Mouse (Mus musculus): ENCODE results near the gene Vmn1r188.
"Not testable (repeated sequence)": the region's sequence is repeated elsewhere in the genome, so short reads cannot be mapped to it uniquely, and the experiment has no call there.

Gene Vmn1r188

DNA sequence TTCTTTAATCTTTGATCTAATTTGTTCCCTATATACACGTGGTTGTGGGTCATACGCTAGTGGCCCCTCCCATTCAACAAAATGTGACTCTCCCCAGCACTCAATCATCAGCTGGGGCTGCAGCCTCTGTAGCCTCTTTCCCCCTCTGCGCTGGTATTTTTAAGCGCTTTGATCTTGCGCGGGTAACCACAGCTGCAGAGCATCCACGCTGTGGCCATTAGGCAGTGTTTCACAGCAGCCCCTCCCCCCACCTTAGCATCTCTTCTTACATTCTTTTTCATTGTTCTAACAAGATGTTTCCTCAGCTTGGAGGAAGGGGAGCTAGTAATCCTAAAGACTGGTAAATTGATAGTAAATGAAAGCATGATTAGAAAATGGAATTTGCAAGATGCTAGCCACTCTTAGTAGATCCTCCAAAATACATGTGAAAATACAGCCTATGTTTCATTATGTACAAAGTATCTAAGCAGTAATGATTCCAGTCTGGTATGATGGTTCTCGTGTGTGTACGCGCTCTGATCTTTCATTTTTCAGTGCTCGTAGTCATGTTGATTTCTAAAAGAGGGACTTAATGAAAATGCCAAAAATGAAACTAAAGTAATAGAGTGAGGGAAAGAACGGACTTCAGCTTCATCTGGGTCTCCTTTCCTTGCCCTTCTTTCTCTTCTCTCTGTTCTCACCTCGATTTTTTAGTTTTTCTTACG lies 34.4 kb upstream of the Vmn1r188 start:
- peak; percentile 75 for DNase-seq (ENCODE audit: low read depth)

DNA sequence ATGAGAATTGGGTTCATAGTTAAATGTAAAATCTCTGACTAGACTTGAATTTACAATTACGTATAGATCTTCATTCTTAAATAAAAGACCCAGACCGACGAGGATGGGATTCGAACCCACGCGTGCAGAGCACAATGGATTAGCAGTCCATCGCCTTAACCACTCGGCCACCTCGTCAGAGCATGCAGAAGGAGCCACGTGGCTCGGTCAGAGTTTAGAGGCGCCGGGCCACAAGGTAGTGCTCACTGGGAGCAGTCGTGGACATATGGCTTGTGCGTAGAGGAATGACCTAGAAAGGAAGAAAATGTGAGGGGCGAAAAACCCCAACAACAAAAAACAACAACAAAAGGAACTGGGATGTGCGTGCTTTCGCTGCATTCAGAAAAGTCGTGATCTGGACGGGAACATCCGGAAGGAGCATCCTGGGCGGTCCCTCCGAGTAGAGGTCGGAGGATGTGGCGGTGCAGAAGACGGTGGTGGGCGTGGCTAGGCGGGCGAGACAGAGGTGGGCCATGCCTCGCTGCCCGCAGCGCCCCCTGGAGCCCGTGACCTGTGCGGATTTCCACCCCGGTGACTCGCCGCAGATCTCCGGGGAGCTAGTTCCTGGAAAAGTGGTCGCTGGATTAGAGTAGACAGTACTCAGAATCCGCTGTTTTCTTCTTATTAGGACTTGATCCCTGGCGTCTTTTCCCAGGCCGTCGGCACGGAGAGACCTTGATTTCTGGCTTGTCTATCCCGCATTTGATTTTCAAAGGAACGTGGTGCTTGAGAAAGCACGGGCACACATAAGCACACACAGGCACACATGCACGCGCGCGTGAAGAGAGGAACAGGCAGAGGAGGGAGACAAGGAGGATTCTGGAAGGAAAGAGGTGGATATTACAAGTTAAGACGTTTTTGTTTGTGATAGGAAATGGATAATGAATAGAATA lies 33.4 kb upstream of the Vmn1r188 start:
- peak; percentile 90 for DNase-seq (ENCODE audit: low read depth)

DNA sequence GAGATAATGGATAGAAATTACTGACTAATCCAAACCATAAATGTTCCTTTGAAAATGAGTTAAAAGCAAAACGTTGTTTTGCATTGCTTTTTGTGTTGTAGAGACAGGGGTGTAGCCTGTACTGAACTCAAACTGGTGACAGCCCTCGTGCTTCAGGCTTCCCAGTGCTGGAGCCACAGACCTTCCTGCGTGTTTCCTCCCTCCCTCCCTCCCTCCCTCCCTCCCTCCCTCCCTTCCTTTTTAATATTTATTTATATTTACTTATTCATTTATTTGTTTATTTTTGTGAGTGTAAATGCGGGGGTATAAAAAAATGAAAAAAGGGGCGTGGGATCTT lies 32.7 kb upstream of the Vmn1r188 start:
- no peak for DNase-seq (ENCODE audit: low read depth)

DNA sequence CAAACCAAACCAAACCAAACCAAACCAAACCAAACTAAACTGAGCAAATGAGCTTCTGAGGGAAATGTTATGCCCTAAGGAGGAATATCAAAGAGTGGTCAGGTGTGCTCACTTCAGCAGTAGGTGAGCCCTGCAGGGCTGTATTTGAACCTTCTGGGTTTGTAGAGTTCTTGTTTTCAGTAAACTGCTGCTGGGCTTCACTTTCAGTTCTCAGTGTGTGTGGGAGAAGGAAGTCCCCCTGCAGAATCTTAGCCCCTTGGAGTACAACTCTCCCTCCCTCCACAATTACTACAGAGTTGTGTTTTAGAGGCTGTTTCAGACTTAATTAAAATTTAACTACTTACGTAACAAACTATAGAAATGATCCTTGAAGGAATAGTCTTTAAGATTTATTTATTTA lies 30.5 kb upstream of the Vmn1r188 start:
- DNase-seq (ENCODE audit: low read depth), result no peak

DNA sequence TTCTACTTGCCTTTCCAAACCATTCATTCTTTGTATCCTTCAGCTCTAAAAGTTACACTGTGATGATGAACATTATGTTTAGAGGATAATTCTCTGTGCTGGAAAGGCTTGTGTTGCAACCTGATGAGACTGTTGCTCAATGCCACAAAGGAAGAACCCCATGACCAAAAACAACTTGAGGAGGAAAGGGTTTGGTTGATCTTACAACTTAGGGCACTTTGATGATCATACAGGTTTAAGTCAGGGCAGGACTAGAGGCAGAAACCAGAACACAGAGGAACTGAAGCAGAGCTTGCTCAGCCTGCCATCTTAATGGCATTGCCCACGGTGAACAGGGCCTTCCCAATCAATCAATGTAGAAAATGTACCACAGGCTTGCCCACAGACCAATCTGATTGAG lies 22.8 kb upstream of the Vmn1r188 start:
- DNase-seq (ENCODE audit: low read depth), result no peak

DNA sequence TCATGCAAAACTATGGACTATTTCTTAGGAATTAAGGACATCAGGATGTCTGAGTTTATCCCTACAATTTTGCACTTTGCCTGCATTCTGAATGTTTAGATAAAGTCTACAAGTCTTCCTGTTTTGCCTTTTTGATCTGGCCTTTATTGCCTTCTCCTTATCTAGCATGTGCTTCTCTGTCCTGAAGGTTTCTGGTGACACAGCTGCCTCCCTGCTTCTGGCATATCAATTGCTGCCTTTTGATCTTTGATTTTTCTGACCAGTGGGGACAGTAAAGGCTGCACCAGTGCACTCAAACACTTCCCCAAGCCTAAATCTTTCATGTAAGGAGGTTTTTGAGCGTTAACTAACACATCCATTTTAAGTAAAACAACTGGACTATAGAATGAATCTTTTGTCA lies 20.8 kb upstream of the Vmn1r188 start:
- no peak for DNase-seq (ENCODE audit: low read depth)

DNA sequence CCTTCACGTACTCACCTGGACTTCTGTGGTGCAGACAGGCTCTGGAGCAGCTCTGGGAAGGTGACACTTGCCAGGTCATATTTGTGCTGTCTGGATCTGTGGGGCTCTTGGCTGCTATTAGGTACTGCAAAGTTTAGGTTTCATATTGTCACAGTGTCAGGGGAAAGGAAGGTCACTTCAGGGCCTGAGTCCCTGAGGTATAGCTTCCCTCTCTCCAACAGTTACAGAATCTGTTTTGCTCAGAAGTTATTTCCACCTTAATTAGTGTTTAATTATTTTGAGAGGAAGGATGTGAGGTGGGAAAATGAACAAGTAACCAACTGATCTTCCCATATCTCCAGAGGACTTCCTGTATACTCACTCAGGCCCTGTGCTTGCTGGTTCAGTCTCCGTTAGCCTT lies 21.5 kb downstream of the Vmn1r188 start, which contains the start of gene Vmn1r189:
Gene Vmn1r189 (minus strand): TSS at position 101 of the 400 bp plus-strand sequence.
- DNase-seq (ENCODE audit: low read depth), result not testable (repeated sequence)

DNA sequence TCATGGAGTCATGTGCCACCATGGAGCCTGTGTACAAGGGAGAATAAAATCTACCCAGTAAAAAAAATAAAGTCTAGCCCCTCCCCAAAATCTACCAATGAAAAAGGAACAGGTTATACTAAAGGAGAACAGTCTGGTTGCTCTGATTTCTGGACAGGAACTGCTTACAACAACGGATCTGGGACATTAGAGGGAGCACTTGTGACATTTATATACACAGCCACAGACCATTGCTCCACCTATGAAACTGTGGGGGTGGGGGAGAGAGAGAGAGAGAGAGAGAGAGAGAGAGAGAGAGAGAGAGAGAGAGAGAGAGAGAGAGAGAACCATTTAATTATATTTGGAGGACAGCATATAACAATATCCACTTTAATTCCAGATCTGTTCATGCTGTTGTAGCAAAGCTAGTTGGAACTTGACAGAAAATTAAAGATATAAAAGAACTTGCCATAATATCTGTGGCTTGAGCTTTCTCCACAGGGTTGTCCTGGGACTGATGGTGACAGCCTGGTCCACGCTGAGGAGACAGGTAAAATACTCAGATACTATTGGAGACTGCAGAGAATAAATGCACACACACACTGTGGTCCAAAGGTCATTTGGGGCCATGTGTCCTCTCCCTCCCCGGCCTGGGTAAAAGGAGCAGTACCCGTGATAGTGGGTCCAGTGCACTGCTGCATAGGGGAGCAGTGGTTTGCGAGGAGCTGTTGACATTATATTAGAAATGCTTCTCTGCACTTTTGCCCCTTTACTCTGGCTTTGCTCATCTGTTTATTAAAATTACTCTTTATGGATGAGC lies 52.5 kb downstream of the Vmn1r188 start:
- not testable (repeated sequence) for DNase-seq (ENCODE audit: low read depth)
